Mouse (Mus musculus): ENCODE measurements around the gene Olfr1047. TPM values are rescaled to one million over a fixed set of nuclear protein-coding genes. Genes with fewer than 3 reads are reported as not detected.

The Olfr1047 gene
- polyA plus RNA-seq (2012; rRNA removed): not detected in 2 replicates

DNA sequence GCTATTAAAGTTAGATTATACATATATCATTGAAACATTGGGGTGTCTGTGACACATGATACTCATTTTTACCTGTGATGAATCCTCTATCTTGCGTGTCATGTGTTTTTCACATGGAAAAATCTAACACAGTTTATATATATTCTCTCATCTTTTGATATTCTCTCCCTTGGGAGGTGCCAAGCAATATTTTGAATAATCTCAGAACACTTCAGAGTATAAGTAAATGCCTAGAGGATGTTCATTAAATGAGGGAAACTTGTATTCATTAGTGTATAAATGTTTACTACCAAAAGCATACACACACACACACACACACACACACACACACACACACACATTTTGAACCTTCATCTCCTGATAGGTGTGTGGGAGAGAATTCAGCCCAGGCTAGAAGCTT is at the start of gene Olfr1047:
TSS of gene Olfr1047 (minus strand) at position 101 of the 400 bp plus-strand sequence.

DNA sequence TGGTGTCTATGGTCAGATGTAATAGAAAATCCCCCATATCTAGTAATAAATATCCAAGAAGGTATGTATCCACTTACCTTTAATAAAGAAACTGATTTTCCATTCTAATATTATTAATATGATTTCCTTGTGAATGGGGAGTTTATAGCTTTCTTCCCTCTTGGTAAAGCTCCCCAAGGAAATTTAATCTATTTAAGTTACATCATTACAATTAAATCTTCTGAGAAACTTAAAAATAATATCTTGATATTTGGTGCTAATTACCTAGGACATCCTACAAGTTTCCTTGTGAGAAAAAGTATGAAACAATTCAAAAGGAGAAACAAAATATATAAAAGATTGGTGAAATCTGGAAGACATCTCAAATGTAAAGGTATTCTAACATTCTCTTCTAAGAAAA is 47.8 kb upstream of the Olfr1047 start, which contains the start of gene Olfr1051:
TSS of gene Olfr1051 (minus strand) at position 101 of the 400 bp plus-strand sequence.

DNA sequence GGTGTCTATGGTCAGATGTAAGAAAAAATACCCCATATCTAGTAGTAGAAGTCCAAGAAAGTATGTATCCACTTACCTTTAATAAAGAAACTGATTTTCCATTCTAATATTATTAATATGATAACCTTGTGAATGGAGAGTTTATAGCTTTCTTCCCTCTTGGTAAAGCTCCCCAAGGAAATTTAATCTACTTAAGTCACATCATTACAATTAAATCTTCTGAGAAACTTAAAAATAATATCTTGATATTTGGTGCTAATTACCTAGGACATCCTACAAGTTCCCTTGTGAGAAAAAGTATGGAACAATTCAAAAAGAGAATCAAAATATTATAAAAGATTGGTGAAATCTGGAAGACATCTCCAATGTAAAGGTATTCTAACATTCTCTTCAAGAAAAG is 27.0 kb upstream of the Olfr1047 start, which contains the start of gene Olfr1049:
TSS of gene Olfr1049 (minus strand) at position 101 of the 400 bp plus-strand sequence.

DNA sequence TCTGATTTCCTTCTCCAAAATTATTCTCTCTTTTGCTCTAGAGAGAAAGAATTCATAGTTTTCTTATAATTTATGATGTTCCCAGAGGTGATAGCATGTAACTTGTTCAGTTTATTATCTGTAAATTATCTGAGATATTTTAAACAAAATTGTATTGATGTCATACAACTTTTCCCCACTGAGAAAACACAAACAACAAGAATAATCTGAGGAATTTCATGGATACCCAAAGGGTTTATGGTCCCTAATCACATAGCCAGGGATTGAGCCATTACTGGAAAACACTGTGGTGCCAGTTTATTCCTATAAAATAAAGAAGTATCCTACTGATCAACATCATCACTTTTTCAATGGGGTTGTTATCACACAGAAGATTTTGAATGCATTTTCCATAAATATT is 9.0 kb upstream of the Olfr1047 start, which contains the start of gene Olfr1048:
TSS of gene Olfr1048 (minus strand) at position 101 of the 400 bp plus-strand sequence.

DNA sequence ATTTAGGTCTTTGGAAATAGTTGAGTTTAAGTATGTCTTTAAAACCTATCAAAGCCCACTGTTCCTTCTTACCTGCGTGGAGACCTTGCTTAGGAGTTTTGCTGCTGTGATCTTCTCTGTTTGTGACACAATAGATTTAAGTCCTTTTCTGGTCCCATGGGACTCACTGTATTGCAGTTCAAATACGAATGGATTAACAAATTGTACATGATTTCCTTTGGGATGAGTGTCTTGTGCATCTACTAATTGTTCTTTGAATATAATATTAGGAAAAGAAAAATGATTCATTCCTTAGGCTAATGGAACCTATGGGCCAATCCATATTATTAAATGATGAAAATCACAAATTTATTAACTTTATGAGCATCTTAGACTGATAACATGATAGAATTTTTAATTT is 12.0 kb downstream of the Olfr1047 start, which contains the start of gene Olfr1046:
TSS of gene Olfr1046 (minus strand) at position 101 of the 400 bp plus-strand sequence.

DNA sequence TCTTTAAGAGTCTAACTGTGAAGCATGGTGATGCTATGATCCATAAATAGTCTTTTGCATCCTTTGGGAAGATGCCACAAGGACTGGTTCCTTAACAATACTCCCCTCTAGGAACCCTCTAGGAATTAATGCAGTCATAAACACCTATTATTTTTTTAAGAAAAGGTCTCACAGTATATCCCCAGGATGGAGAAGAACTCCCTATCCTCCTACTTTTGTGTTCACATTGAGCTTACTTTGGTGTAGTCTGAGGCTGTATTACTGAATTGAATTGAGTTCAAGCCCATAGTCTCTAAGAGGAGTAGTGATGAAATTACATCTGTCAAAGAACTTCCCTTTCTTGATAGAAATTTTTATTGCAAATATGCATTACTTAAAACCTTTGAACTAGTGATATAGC is 28.3 kb downstream of the Olfr1047 start, which contains the start of gene Olfr1045:
TSS of gene Olfr1045 (minus strand) at position 101 of the 400 bp plus-strand sequence.

DNA sequence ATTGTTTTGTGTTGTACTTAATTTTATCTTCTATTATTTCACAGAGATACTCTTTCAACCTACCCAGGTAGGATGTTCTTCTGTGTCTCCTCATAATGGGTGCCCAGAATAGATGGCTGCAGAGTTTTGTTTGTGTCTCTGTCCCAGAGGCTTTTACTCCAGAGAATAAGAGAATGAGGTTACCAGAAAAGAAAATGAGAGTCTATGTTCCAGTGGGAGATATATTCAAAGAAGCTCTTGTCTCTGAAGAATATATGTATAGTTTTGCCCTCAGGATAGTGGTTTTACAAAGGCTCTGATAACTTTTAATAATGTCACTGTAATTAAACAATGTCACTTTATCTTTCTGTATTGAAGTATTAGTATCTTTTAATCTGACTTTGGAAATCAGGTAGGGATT is 45.6 kb downstream of the Olfr1047 start, which contains the start of gene Olfr52:
TSS of gene Olfr52 (minus strand) at position 101 of the 400 bp plus-strand sequence.

DNA sequence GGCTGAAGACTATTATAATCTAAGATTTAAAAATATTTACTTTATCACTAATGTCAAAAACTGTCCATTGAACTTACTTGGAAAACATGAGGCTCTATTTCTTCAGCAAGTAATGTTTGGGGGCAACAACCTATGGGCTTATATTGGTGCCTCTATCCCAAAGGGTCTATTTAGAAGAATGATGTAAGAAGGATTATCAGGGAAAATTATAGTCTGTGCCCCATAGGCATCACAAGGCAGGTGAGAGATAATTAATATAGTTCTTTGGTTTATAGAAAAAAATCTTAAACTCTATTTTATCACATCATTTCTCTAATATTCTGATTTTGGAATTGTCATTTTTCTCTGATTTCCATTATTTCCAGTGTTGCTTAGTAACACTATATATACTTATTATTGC is 53.5 kb downstream of the Olfr1047 start, which contains the start of gene Olfr1044:
TSS of gene Olfr1044 (minus strand) at position 101 of the 400 bp plus-strand sequence.

Other genes with a start within 250 kb of the Olfr1047 start
- not detected in 2 replicates for gene Olfr1031, start 241.1 kb downstream of the Olfr1047 start, polyA plus RNA-seq (2012; rRNA removed)
- not detected in 2 replicates for gene Olfr1032, start 225.9 kb downstream of the Olfr1047 start, polyA plus RNA-seq (2012; rRNA removed)
- 0.02 and 0.25 TPM in 2 replicates for gene Olfr1033, start 210.8 kb downstream of the Olfr1047 start, polyA plus RNA-seq (2012; rRNA removed)
- 0.04 TPM in 1 of 2 replicates, not detected in the other for gene Olfr1034, start 185.5 kb downstream of the Olfr1047 start, polyA plus RNA-seq (2012; rRNA removed)
- gene Olfr1036, start 157.4 kb downstream of the Olfr1047 start, polyA plus RNA-seq (2012; rRNA removed): not detected in 2 replicates
- gene Olfr1037, start 144.0 kb downstream of the Olfr1047 start, polyA plus RNA-seq (2012; rRNA removed): not detected in 2 replicates
- not detected in 2 replicates for gene Olfr1039, start 95.5 kb downstream of the Olfr1047 start, polyA plus RNA-seq (2012; rRNA removed)
- not detected in 2 replicates for gene Olfr1040, start 84.7 kb downstream of the Olfr1047 start, polyA plus RNA-seq (2012; rRNA removed)
- not detected in 2 replicates for gene Olfr1042, start 69.6 kb downstream of the Olfr1047 start, polyA plus RNA-seq (2012; rRNA removed)
- not detected in 2 replicates for gene Olfr1043, start 63.9 kb downstream of the Olfr1047 start, polyA plus RNA-seq (2012; rRNA removed)
- gene Olfr1044, start 53.6 kb downstream of the Olfr1047 start, polyA plus RNA-seq (2012; rRNA removed): not detected in 2 replicates
- not detected in 2 replicates for gene Olfr52, start 45.7 kb downstream of the Olfr1047 start, polyA plus RNA-seq (2012; rRNA removed)
- gene Olfr1045, start 28.4 kb downstream of the Olfr1047 start, polyA plus RNA-seq (2012; rRNA removed): not detected in 2 replicates
- gene Olfr1046, start 12.1 kb downstream of the Olfr1047 start, polyA plus RNA-seq (2012; rRNA removed): not detected in 2 replicates
- gene Olfr1048, start 8.9 kb upstream of the Olfr1047 start, polyA plus RNA-seq (2012; rRNA removed): not detected in 2 replicates
- not detected in 2 replicates for gene Olfr1049, start 26.9 kb upstream of the Olfr1047 start, polyA plus RNA-seq (2012; rRNA removed)
- not detected in 2 replicates for gene Olfr1051, start 47.7 kb upstream of the Olfr1047 start, polyA plus RNA-seq (2012; rRNA removed)
- not detected in 2 replicates for gene Olfr1052, start 61.1 kb upstream of the Olfr1047 start, polyA plus RNA-seq (2012; rRNA removed)
- gene Olfr1053, start 83.9 kb upstream of the Olfr1047 start, polyA plus RNA-seq (2012; rRNA removed): not detected in 2 replicates
- not detected in 2 replicates for gene Olfr1054, start 104.0 kb upstream of the Olfr1047 start, polyA plus RNA-seq (2012; rRNA removed)
- not detected in 2 replicates for gene Olfr1055, start 118.9 kb upstream of the Olfr1047 start, polyA plus RNA-seq (2012; rRNA removed)
- not detected in 2 replicates for gene Olfr1056, start 131.1 kb upstream of the Olfr1047 start, polyA plus RNA-seq (2012; rRNA removed)
- gene Olfr1057, start 147.0 kb upstream of the Olfr1047 start, polyA plus RNA-seq (2012; rRNA removed): not detected in 2 replicates
- not detected in 2 replicates for gene Olfr1058, start 157.2 kb upstream of the Olfr1047 start, polyA plus RNA-seq (2012; rRNA removed)
- gene Olfr1061, start 182.6 kb upstream of the Olfr1047 start, polyA plus RNA-seq (2012; rRNA removed): not detected in 2 replicates
- not detected in 2 replicates for gene Olfr1062, start 195.3 kb upstream of the Olfr1047 start, polyA plus RNA-seq (2012; rRNA removed)
- not detected in 2 replicates for gene Olfr1065, start 219.2 kb upstream of the Olfr1047 start, polyA plus RNA-seq (2012; rRNA removed)
- gene Olfr1066, start 224.9 kb upstream of the Olfr1047 start, polyA plus RNA-seq (2012; rRNA removed): not detected in 2 replicates